Mouse (Mus musculus): ENCODE data around the gene Stat2. TPM values are rescaled to one million over a fixed set of nuclear protein-coding genes. Genes with fewer than 3 reads are reported as not detected.

Stat2 gene
- polyA plus RNA-seq, 1 experiment from 2014 or later, result 16.4 TPM

DNA sequence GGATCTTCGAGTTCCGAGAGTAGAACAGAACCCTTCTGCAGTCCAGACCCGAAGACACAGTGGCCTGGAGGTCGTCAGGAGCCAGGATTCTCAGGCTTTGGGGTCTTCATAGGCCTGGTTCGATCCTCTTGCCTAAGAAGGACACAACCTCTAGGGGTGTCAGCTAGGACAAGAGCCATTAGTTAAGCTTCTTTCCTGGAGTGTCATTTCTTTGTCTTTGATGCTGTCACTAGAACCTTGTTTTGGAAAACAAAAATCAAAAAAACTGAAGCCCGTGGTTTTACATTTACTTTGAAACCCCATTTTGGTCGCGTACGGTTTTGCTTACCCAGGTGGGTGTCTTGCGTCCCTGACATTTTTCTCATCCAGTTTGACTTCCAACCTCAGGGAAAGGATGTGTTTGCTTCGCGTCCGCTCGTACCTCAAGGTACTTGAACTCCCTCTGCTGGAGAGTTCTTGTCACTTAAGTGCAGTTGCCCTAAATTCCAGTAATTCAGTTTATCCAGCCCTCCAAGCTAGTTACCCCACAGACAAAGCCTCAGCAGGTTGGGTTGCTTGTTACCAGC lies 37.9 kb upstream of the Stat2 start:
- ATAC-seq, result peak; percentile 61
- H3K27ac ChIP-seq (ENCODE audit: low read length), result peak overlapping the region; percentile 96
- peak overlapping the region; percentile 72 for H3K4me2 ChIP-seq (ENCODE audit: low read depth, low read length)
- no peaks in the 10 kb centered on the region for H3K9me3 ChIP-seq (ENCODE audit: control insufficient read depth, low read length)
- under 1% methylated on average over 14 of the region's 14 CpGs for WGBS
- H3K4me3 ChIP-seq (ENCODE audit: low read length), result peak overlapping the region; percentile 81
- peak overlapping the region; percentile 83 for H3K9ac ChIP-seq (ENCODE audit: low read depth, low read length)
- no peaks in the 10 kb centered on the region for H3K27me3 ChIP-seq (replicated peaks; ENCODE audit: control insufficient read depth, insufficient read depth, low read length)
- peaks cover 4% of the 10 kb centered on the region for H3K4me1 ChIP-seq (ENCODE audit: control insufficient read depth, insufficient read depth, low read length)
- H3K36me3 ChIP-seq (ENCODE audit: control insufficient read depth, insufficient read depth, low read length), result no peaks in the 10 kb centered on the region

GRCm38 (mm10) chr10:128236321-128236720 lies 34.0 kb upstream of the Stat2 start:
- WGBS, result 73% methylated on average over 4 of the region's 4 CpGs
- H3K4me1 ChIP-seq (ENCODE audit: control insufficient read depth, insufficient read depth, low read length), result no peaks in the 10 kb centered on the region; the same call in 1 of the 2 replicates
- H3K27ac ChIP-seq (ENCODE audit: low read length), result no peak overlapping the region
- ATAC-seq, result no peak
- no peaks in the 10 kb centered on the region; the same call in 1 of the 2 replicates for H3K36me3 ChIP-seq (ENCODE audit: control insufficient read depth, insufficient read depth, low read length)
- no peak overlapping the region for H3K4me3 ChIP-seq (ENCODE audit: low read length)
- H3K9ac ChIP-seq (ENCODE audit: low read depth, low read length), result no peak overlapping the region
- no peak overlapping the region for H3K4me2 ChIP-seq (ENCODE audit: low read depth, low read length)
- H3K27me3 ChIP-seq (replicated peaks; ENCODE audit: control insufficient read depth, insufficient read depth, low read length), result no peaks in the 10 kb centered on the region
- H3K9me3 ChIP-seq (ENCODE audit: control insufficient read depth, low read length), result no peaks in the 10 kb centered on the region

DNA sequence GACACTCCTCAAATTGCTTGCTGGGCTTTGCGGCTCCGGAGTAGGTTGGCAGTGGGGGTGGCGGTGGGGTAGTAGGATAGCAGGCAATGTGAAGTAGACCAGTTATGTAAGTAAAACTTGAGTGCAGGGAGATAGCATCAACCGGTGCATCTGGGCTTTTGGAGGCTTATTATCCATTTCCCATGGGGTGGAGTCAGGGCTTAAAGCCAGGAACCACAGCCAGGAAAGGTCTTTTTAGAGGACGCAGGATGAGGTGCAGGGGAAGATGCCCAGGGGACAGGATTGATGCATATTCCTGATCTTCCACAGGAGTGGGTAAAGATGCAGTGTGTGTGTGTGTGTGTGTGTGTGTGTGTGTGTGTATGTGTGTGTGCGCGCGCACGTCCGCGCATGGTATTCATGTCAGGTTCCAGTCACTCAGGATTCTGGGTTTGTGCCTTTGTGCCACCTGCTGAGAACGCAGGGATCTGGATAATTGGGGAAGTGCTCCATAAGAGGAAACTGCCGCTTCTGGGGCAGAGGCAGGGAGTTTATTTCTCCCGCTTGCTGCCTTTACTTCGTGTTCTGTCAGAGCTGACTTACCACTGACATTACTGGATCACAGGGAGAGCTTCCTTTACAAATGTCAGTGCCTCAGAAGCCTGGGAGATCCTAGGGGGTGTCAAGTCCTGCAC lies 32.4 kb upstream of the Stat2 start:
- no peak for ATAC-seq
- no peak overlapping the region for H3K27ac ChIP-seq (ENCODE audit: low read length)

GRCm38 (mm10) chr10:128239140-128239539 lies 31.2 kb upstream of the Stat2 start:
- ATAC-seq, result no peak
- H3K9me3 ChIP-seq (ENCODE audit: control insufficient read depth, low read length), result no peaks in the 10 kb centered on the region
- no peak overlapping the region for H3K4me2 ChIP-seq (ENCODE audit: low read depth, low read length)
- no peak overlapping the region for H3K4me3 ChIP-seq (ENCODE audit: low read length)
- H3K27ac ChIP-seq (ENCODE audit: low read length), result no peak overlapping the region
- no peaks in the 10 kb centered on the region; the same call in 1 of the 2 replicates for H3K36me3 ChIP-seq (ENCODE audit: control insufficient read depth, insufficient read depth, low read length)
- 85% methylated on average over 4 of the region's 4 CpGs for WGBS
- no peaks in the 10 kb centered on the region for H3K4me1 ChIP-seq (ENCODE audit: control insufficient read depth, insufficient read depth, low read length)
- no peak overlapping the region for H3K9ac ChIP-seq (ENCODE audit: low read depth, low read length)
- no peaks in the 10 kb centered on the region for H3K27me3 ChIP-seq (replicated peaks; ENCODE audit: control insufficient read depth, insufficient read depth, low read length)

More for the DNA sequence above, 32.4 kb upstream of the Stat2 start:
- no peak overlapping the region for H3K4me2 ChIP-seq (ENCODE audit: low read depth, low read length)
- no peak overlapping the region for H3K9ac ChIP-seq (ENCODE audit: low read depth, low read length)
- H3K4me3 ChIP-seq (ENCODE audit: low read length), result no peak overlapping the region
- WGBS, result 80% methylated on average over 15 of the region's 15 CpGs
- no peaks in the 10 kb centered on the region; the same call in 1 of the 2 replicates for H3K36me3 ChIP-seq (ENCODE audit: control insufficient read depth, insufficient read depth, low read length)
- H3K4me1 ChIP-seq (ENCODE audit: control insufficient read depth, insufficient read depth, low read length), result no peaks in the 10 kb centered on the region; the same call in 1 of the 2 replicates
- H3K27me3 ChIP-seq (replicated peaks; ENCODE audit: control insufficient read depth, insufficient read depth, low read length), result no peaks in the 10 kb centered on the region
- H3K9me3 ChIP-seq (ENCODE audit: control insufficient read depth, low read length), result no peaks in the 10 kb centered on the region

- no peaks in the 10 kb centered on the region for H3K9me3 ChIP-seq (ENCODE audit: control insufficient read depth, low read length)
- WGBS, result 82% methylated on average over 18 of the region's 18 CpGs
- H3K36me3 ChIP-seq (ENCODE audit: control insufficient read depth, insufficient read depth, low read length), result no peaks in the 10 kb centered on the region; the same call in 1 of the 2 replicates
Measured at GRCm38 (mm10) chr10:128240131-128240530, 30.2 kb upstream of the Stat2 start.

DNA sequence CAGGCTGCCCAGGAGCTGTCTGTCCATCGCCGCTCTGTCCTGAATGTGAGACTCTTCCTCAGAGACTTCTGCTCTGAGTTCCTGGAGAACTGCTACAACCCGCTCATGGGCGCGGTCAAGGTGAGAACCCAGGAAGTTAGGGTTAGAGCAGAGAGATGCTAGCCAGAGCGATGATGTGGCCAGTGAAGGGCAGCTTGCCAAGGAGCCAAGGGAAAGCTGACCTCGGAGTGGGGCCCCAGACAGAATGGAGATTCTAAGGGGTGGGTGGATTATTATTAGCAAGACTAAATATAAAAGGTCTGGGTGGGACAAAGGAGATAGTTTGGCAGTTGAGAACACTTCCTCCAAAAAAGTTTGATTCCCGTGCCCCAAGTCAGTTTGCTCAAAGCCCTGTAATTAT lies 27.1 kb upstream of the Stat2 start:
- Histone ChIP-seq H3K36me3 (ENCODE audit: control insufficient read depth, insufficient read depth, low read length) (peaks cover 3% of the 10 kb centered on the region; the same call in 1 of the 2 replicates), H3K4me3 (ENCODE audit: low read length) (no peak overlapping the region), H3K4me1 (ENCODE audit: control insufficient read depth, insufficient read depth, low read length) (no peaks in the 10 kb centered on the region), H3K9ac (ENCODE audit: low read depth, low read length) (no peak overlapping the region), H3K9me3 (ENCODE audit: control insufficient read depth, low read length) (no peaks in the 10 kb centered on the region), H3K27ac (ENCODE audit: low read length) (no peak overlapping the region), H3K27me3 (replicated peaks; ENCODE audit: control insufficient read depth, insufficient read depth, low read length) (no peaks in the 10 kb centered on the region), H3K4me2 (ENCODE audit: low read depth, low read length) (no peak overlapping the region)
- no peak for ATAC-seq
- WGBS, result 94% methylated on average over 8 of the region's 8 CpGs

More at GRCm38 (mm10) chr10:128240131-128240530, 30.2 kb upstream of the Stat2 start:
- H3K27ac ChIP-seq (ENCODE audit: low read length), result no peak overlapping the region
- no peaks in the 10 kb centered on the region for H3K27me3 ChIP-seq (replicated peaks; ENCODE audit: control insufficient read depth, insufficient read depth, low read length)
- no peak overlapping the region for H3K9ac ChIP-seq (ENCODE audit: low read depth, low read length)
- no peak for ATAC-seq
- H3K4me3 ChIP-seq (ENCODE audit: low read length), result no peak overlapping the region
- H3K4me1 ChIP-seq (ENCODE audit: control insufficient read depth, insufficient read depth, low read length), result no peaks in the 10 kb centered on the region
- no peak overlapping the region for H3K4me2 ChIP-seq (ENCODE audit: low read depth, low read length)

DNA sequence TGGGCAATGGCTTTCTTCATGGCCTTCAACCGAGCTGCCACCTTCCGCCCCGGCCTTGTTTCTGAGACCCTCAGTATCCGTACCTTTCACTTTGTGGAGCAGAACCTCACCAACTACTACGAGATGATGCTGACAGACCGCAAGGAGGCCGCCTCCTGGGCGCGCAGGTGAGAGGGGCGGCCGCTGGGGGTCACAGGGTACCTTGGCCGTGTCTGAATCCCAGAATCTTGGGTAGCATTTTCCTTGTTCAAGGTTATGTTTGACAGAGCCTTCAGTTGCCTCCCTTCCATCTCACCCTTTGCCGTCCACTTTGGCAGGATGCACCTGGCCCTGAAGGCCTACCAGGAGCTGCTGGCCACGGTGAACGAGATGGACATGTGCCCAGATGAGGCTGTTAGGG lies 26.2 kb upstream of the Stat2 start:
- H3K36me3 ChIP-seq (ENCODE audit: control insufficient read depth, insufficient read depth, low read length), result peaks cover 3% of the 10 kb centered on the region; the same call in 1 of the 2 replicates

DNA sequence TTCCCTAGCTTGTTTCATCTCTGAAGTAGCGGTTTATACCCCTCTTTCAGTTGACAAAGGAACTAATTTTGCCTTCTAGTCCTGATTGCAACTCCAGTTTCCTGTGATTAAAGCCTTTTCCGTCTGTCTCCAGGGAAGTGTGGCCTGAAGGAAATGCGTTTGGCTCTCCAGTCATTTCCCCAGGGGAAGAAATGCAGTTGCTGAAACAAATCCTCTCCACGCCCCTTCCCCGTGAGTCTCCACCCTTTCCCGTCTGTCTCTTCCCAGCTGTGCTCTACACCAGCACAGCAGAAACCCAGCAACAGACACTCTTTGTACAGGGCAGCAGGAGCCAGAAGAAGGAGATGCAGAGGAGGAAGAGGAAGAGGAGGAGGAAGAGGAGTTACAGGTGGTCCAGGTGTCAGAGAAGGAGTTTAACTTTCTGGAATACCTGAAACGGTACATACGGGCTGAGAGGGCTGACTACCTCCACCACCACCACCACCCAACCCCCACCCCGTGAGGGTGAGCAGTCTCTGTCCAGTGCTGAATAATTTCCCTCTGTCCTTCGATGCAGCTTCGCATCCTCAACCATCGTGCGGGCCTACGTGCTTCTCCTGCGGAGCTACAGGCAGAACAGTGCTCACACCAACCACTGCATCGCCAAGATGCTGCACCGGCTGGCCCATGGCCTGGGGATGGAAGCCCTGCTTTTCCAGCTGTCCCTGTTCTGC lies 23.2 kb upstream of the Stat2 start:
- Histone ChIP-seq H3K9ac (ENCODE audit: low read depth, low read length) (no peak overlapping the region), H3K27me3 (replicated peaks; ENCODE audit: control insufficient read depth, insufficient read depth, low read length) (no peaks in the 10 kb centered on the region), H3K27ac (ENCODE audit: low read length) (peak overlapping the region; percentile 58; the same call in 1 of the 2 replicates), H3K4me2 (ENCODE audit: low read depth, low read length) (no peak overlapping the region), H3K4me3 (ENCODE audit: low read length) (no peak overlapping the region), H3K9me3 (ENCODE audit: control insufficient read depth, low read length) (no peaks in the 10 kb centered on the region), H3K4me1 (ENCODE audit: control insufficient read depth, insufficient read depth, low read length) (no peaks in the 10 kb centered on the region), H3K36me3 (ENCODE audit: control insufficient read depth, insufficient read depth, low read length) (peaks cover 6% of the 10 kb centered on the region; the same call in 1 of the 2 replicates)
- 85% methylated on average over 17 of the region's 17 CpGs for WGBS
- 0 out of 2 replicates have a peak, but pooled peaks have one; percentile 56 for ATAC-seq

More for the DNA sequence above, 26.2 kb upstream of the Stat2 start:
- no peaks in the 10 kb centered on the region for H3K4me1 ChIP-seq (ENCODE audit: control insufficient read depth, insufficient read depth, low read length)
- H3K9me3 ChIP-seq (ENCODE audit: control insufficient read depth, low read length), result no peaks in the 10 kb centered on the region
- no peak overlapping the region for H3K4me2 ChIP-seq (ENCODE audit: low read depth, low read length)
- ATAC-seq, result no peak
- H3K27me3 ChIP-seq (replicated peaks; ENCODE audit: control insufficient read depth, insufficient read depth, low read length), result no peaks in the 10 kb centered on the region
- H3K27ac ChIP-seq (ENCODE audit: low read length), result no peak overlapping the region
- no peak overlapping the region for H3K4me3 ChIP-seq (ENCODE audit: low read length)
- 95% methylated on average over 15 of the region's 15 CpGs for WGBS
- no peak overlapping the region for H3K9ac ChIP-seq (ENCODE audit: low read depth, low read length)

DNA sequence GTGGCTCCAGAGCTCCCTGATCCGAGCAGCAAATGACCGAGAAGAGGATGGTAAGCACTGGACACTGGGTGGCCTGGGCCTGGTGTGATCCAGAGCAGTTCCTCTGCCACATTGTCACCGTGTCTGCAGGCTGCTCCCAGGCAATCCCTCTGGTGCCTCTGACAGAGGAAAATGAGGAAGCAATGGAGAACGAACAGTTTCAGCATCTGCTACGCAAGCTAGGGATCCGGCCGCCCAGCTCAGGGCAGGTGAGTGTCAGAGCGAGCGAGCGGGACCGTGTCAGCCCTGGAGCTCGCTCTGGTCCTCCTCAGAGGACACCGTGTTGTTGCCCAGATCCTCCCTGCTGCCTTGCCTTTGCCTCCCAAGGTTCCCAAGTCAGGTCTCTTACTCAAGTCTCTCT lies 19.8 kb upstream of the Stat2 start:
- no peaks in the 10 kb centered on the region for H3K4me1 ChIP-seq (ENCODE audit: control insufficient read depth, insufficient read depth, low read length)
- no peak for ATAC-seq
- peaks cover 6% of the 10 kb centered on the region; the same call in 1 of the 2 replicates for H3K36me3 ChIP-seq (ENCODE audit: control insufficient read depth, insufficient read depth, low read length)
- 90% methylated on average over 13 of the region's 13 CpGs for WGBS
- no peak overlapping the region for H3K4me2 ChIP-seq (ENCODE audit: low read depth, low read length)
- H3K9me3 ChIP-seq (ENCODE audit: control insufficient read depth, low read length), result no peaks in the 10 kb centered on the region
- H3K27ac ChIP-seq (ENCODE audit: low read length), result no peak overlapping the region
- no peak overlapping the region for H3K4me3 ChIP-seq (ENCODE audit: low read length)
- no peaks in the 10 kb centered on the region for H3K27me3 ChIP-seq (replicated peaks; ENCODE audit: control insufficient read depth, insufficient read depth, low read length)
- no peak overlapping the region for H3K9ac ChIP-seq (ENCODE audit: low read depth, low read length)
